ENCODE assay signal across 17 mouse cellular contexts in the genomic region with DNA sequence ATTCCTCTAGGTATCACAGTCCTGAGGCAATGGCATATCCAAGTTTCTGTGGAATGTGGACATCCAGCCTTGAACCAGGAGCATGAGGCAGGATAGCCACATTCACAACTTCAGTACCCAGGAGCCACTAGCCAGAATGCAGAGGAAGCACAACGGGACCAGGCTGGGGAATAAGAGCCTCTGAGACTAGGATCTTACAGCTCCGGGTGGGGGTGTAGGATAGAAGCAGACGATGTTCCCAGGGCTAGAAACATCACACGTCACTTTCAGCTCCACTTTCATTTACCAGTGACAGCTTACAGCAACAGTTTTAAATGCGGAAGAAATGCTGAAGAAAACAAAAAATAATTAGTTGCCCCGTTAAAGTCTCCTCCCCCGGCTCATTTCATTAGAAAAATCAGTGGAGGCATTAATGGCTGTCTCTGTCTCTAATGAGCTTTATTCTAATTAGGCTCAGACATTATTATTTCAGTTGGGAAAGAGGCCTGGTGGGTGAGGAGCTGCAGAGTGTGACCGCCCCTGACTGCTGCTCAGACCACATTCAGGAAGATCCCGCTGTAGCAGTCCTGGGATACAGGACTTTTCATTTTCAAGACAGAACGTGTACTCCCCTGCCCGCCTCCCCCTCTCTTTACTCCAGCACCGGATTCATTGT.
DNase-seq lines count a peak whose midpoint lies in the region; ATAC-seq lines count a peak whose summit lies in the region.
"Had no signal": no experiment of that assay in that cellular context is flagged by ENCODE, and none has a peak within 500 bp of the region (broad histone marks: within the 10 kb centered on the region; RNA-seq: fewer than 3 reads in every experiment).

No protein-coding gene starts in this region.

- no peak overlapping the region for H3K4me2 ChIP-seq in neural tube, embryonic 13.5 days
- no peak overlapping the region for H3K4me2 ChIP-seq in hindbrain, embryonic 16.5 days (ENCODE audit: low read length)

- no peaks in the 10 kb centered on the region for H3K9me3 ChIP-seq in neural tube, embryonic 13.5 days
- H3K9me3 ChIP-seq in hindbrain, embryonic 16.5 days (ENCODE audit: control insufficient read depth, low read length) = no peaks in the 10 kb centered on the region

- DNase-seq in heart, adult 11 months = peak; percentile 59
- no peak for DNase-seq in heart, postnatal 36 days
- no peak for DNase-seq in neural tube, embryonic 10.5 days (ENCODE audit: extremely low spot score, low spot score)
- no peak for DNase-seq in left cerebral cortex, postnatal 36 days (ENCODE audit: low spot score in 2 of 2)
- DNase-seq: adrenal gland, postnatal 25 days; cerebellum, adult 9-10 months; gastrocnemius, postnatal 10 days; kidney, adult 9 months; left cerebral cortex, postnatal 4 days; lung, adult 18-20 months; right cerebral cortex, postnatal 25 days; thymus, postnatal 14 days had no signal

- no peaks in the 10 kb centered on the region for H3K36me3 ChIP-seq in neural tube, embryonic 13.5 days
- H3K36me3 ChIP-seq in hindbrain, embryonic 16.5 days (ENCODE audit: control insufficient read depth, insufficient read depth, low read length) = no peaks in the 10 kb centered on the region

- peak; percentile 84 for ATAC-seq in neural tube, embryonic 13.5 days (ENCODE audit: low read depth)
- peak; percentile 70 for ATAC-seq in hindbrain, embryonic 16.5 days
- ATAC-seq in cerebellum, adult (ENCODE audit: insufficient number of reproducible peaks, low FRiP score, low TSS enrichment) = no peak
- ATAC-seq: inflammation-experienced regulatory T-cells, adult 6 months; Patski had no signal

- 56% methylated on average over 12 of the region's 12 CpGs for WGBS in neural tube, embryonic 13.5 days
- 39% methylated on average over 12 of the region's 12 CpGs for WGBS in hindbrain, embryonic 16.5 days

- H3K27me3 ChIP-seq in neural tube, embryonic 13.5 days = no peaks in the 10 kb centered on the region
- H3K27me3 ChIP-seq in hindbrain, embryonic 16.5 days (replicated peaks; ENCODE audit: control insufficient read depth, insufficient read depth, low read length) = no peaks in the 10 kb centered on the region
- H3K27me3 ChIP-seq: Patski had no signal

- H3K4me3 ChIP-seq in neural tube, embryonic 13.5 days = no peak overlapping the region
- no peak overlapping the region for H3K4me3 ChIP-seq in hindbrain, embryonic 16.5 days (ENCODE audit: low read length)

- H3K27ac ChIP-seq in neural tube, embryonic 13.5 days (replicated peaks) = peak overlapping the region; percentile 75
- no peak overlapping the region for H3K27ac ChIP-seq in hindbrain, embryonic 16.5 days (ENCODE audit: low read depth, low read length)

- peaks cover 33% of the 10 kb centered on the region for H3K4me1 ChIP-seq in neural tube, embryonic 13.5 days (replicated peaks)
- H3K4me1 ChIP-seq in hindbrain, embryonic 16.5 days (ENCODE audit: control insufficient read depth, insufficient read depth, low read depth, low read length) = peaks cover 10% of the 10 kb centered on the region

- intact Hi-C loops in heart, postnatal 36 days (cut with DNase I) = no loop called here
- intact Hi-C loops in left cerebral cortex, postnatal 36 days (cut with DNase I) = no loop called here

- H3K9ac ChIP-seq in neural tube, embryonic 13.5 days = no peak overlapping the region
- no peak overlapping the region for H3K9ac ChIP-seq in hindbrain, embryonic 16.5 days (ENCODE audit: low read depth, low read length)
